Mouse (Mus musculus): ENCODE measurements around the gene Slc38a9. TPM values are rescaled to one million over a fixed set of nuclear protein-coding genes. Genes with fewer than 3 reads are reported as not detected.
A peak's percentile ranks its signal among the peaks of the same experiment; 100 is the strongest.

Gene Slc38a9
- polyA plus RNA-seq, 1 experiment from 2014 or later, result 26.1 TPM

DNA sequence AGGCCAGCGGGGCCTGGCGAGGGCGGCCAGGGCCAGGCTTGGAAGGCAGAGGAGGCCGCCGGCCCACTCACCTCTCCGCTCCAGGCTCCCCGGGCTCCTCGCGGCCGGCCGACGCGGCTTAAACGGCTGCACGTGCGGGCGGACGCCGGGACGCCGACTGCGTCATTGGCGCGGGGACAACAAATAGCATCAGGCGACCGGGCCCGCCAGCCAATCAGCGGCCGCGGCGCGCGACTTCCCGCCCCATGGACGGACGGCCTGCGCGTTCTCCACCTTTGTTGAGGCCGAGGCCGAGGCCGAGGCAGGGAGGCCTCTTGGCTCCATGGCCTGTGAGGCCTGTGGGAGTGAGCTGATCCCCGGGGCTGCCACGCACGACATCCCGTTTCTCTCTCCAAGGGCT, 8.3 kb upstream of the Slc38a9 start, which contains the start of gene Ddx4:
Gene Ddx4 (minus strand): TSS at position 271 of the 400 bp plus-strand sequence.
- Histone ChIP-seq H3K4me3 (no peak within 1 kb of the TSS), H3K27me3 (no peaks in the 10 kb centered on the region), H3K4me1 (replicated peaks) (no peaks in the 10 kb centered on the region), H3K9ac (no peak within 1 kb of the TSS), H3K9me3 (peaks cover 16% of the 10 kb centered on the region), H3K36me3 (no peaks in the 10 kb centered on the region), H3K27ac (replicated peaks) (no peak within 1 kb of the TSS), H3K4me2 (no peak within 1 kb of the TSS)
- ATAC-seq (ENCODE audit: low read depth), result no peak
- 73% methylated on average over 45 of the region's 45 CpGs for WGBS

DNA sequence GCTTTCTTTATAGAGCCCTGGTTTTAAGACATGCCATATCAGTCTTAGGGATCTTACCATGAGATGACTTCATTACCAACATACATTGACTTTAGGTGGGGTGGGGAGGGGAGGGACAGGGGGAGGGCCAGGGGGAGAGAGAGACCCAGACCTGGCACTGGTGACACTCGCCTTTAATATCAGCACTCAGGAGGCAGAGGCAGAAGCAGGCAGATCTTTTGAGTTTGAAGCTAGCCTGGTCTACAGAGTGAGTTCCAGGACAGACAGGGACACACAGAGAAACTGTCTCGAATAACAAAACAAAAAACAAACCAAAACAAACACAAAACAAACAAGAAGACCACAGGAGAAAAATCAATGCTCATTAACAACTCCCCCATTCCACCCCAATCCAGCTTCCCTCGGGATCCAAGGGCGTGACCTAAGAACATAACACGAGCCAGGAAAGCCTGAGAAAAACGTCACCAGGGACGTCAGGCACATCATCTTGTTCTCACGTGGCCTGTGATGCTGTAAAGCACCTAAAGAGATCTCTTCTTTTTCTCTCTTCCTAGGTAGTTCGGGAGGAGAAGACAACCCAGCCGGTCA, 471 bp upstream of the Slc38a9 start:
- Histone ChIP-seq H3K4me1 (replicated peaks) (peaks cover 8% of the 10 kb centered on the region), H3K4me3 (peak overlapping the region; percentile 69), H3K9ac (peak overlapping the region; percentile 67), H3K4me2 (peak overlapping the region; percentile 76), H3K9me3 (no peaks in the 10 kb centered on the region), H3K36me3 (no peaks in the 10 kb centered on the region), H3K27ac (replicated peaks) (no peak overlapping the region), H3K27me3 (no peaks in the 10 kb centered on the region)
- peak; percentile 48 for ATAC-seq (ENCODE audit: low read depth)
- WGBS, result 4% methylated on average over 10 of the region's 10 CpGs

DNA sequence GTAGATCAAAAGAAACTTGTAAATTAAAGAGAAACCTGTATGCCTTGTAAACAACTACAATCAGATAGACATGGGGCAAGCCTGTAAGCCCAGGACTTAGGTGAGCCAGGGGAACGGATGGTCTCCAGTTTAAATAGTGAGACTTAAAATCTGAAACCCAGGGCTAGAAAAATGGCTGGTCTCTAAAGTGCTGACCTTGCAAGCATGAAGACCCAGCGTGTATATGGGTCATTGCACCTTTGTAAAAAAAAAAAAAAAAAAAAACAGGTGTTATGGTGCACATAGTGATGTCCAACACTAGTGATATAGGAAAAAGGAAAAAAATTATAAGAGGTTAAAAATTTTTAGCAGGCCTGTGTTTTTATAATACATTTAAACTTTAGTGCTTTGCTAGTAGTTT, 1.1 kb downstream of the Slc38a9 start:
- peaks cover 8% of the 10 kb centered on the region for H3K4me1 ChIP-seq (replicated peaks)
- H3K27ac ChIP-seq (replicated peaks), result no peak overlapping the region
- no peaks in the 10 kb centered on the region for H3K9me3 ChIP-seq
- WGBS, result 77% methylated on average over 2 of the region's 2 CpGs
- H3K36me3 ChIP-seq, result no peaks in the 10 kb centered on the region
- peak overlapping the region; percentile 76 for H3K4me2 ChIP-seq
- ATAC-seq (ENCODE audit: low read depth), result no peak
- H3K9ac ChIP-seq, result no peak overlapping the region
- peak overlapping the region; percentile 69; the same call in 1 of the 2 replicates for H3K4me3 ChIP-seq
- no peaks in the 10 kb centered on the region for H3K27me3 ChIP-seq

- 85% methylated on average over 10 of the region's 10 CpGs for WGBS
- no peak overlapping the region for H3K4me2 ChIP-seq
- H3K9me3 ChIP-seq, result no peaks in the 10 kb centered on the region
- no peak overlapping the region for H3K9ac ChIP-seq
- no peaks in the 10 kb centered on the region for H3K27me3 ChIP-seq
- peaks cover 3% of the 10 kb centered on the region for H3K4me1 ChIP-seq (replicated peaks)
- ATAC-seq (ENCODE audit: low read depth), result no peak
- no peak overlapping the region for H3K27ac ChIP-seq (replicated peaks)
- no peak overlapping the region for H3K4me3 ChIP-seq
- H3K36me3 ChIP-seq, result peaks cover 20% of the 10 kb centered on the region
Measured at GRCm38 (mm10) chr13:112666433-112667024, 6.0 kb downstream of the Slc38a9 start.

GRCm38 (mm10) chr13:112667215-112667614, 6.7 kb downstream of the Slc38a9 start:
- Histone ChIP-seq H3K4me3 (no peak overlapping the region), H3K4me2 (no peak overlapping the region), H3K9ac (no peak overlapping the region), H3K27ac (replicated peaks) (no peak overlapping the region), H3K9me3 (no peaks in the 10 kb centered on the region), H3K4me1 (replicated peaks) (no peaks in the 10 kb centered on the region), H3K36me3 (peaks cover 27% of the 10 kb centered on the region), H3K27me3 (no peaks in the 10 kb centered on the region)
- 87% methylated on average over 9 of the region's 9 CpGs for WGBS
- no peak for ATAC-seq (ENCODE audit: low read depth)

- Histone ChIP-seq H3K4me3 (no peak overlapping the region), H3K27ac (replicated peaks) (no peak overlapping the region), H3K27me3 (no peaks in the 10 kb centered on the region), H3K36me3 (peaks cover 34% of the 10 kb centered on the region), H3K4me1 (replicated peaks) (no peaks in the 10 kb centered on the region), H3K9ac (no peak overlapping the region), H3K4me2 (no peak overlapping the region), H3K9me3 (no peaks in the 10 kb centered on the region)
- WGBS, result 78% methylated on average over 13 of the region's 13 CpGs
- ATAC-seq (ENCODE audit: low read depth), result no peak; the same call in 1 of the 2 replicates
Measured at GRCm38 (mm10) chr13:112671708-112672107, 11.2 kb downstream of the Slc38a9 start.

GRCm38 (mm10) chr13:112672797-112673196, 12.2 kb downstream of the Slc38a9 start:
- WGBS, result 85% methylated on average over 6 of the region's 6 CpGs
- Histone ChIP-seq H3K9me3 (no peaks in the 10 kb centered on the region), H3K27me3 (no peaks in the 10 kb centered on the region), H3K4me2 (no peak overlapping the region), H3K9ac (no peak overlapping the region), H3K4me1 (replicated peaks) (no peaks in the 10 kb centered on the region), H3K27ac (replicated peaks) (no peak overlapping the region), H3K36me3 (peaks cover 39% of the 10 kb centered on the region), H3K4me3 (no peak overlapping the region)
- no peak for ATAC-seq (ENCODE audit: low read depth)

GRCm38 (mm10) chr13:112673899-112674447, 13.4 kb downstream of the Slc38a9 start:
- no peak overlapping the region for H3K27ac ChIP-seq (replicated peaks)
- no peaks in the 10 kb centered on the region for H3K4me1 ChIP-seq (replicated peaks)
- ATAC-seq (ENCODE audit: low read depth), result peak; percentile 78
- peaks cover 50% of the 10 kb centered on the region for H3K36me3 ChIP-seq
- no peaks in the 10 kb centered on the region for H3K27me3 ChIP-seq
- H3K4me3 ChIP-seq, result no peak overlapping the region
- H3K9ac ChIP-seq, result no peak overlapping the region
- no peaks in the 10 kb centered on the region for H3K9me3 ChIP-seq
- no peak overlapping the region for H3K4me2 ChIP-seq
- 12% methylated on average over 9 of the region's 9 CpGs for WGBS

- H3K9me3 ChIP-seq, result no peaks in the 10 kb centered on the region
- no peaks in the 10 kb centered on the region for H3K27me3 ChIP-seq
- H3K36me3 ChIP-seq, result peaks cover 24% of the 10 kb centered on the region
- no peak overlapping the region for H3K4me2 ChIP-seq
- H3K9ac ChIP-seq, result no peak overlapping the region
- 89% methylated on average over 4 of the region's 4 CpGs for WGBS
- no peak overlapping the region for H3K4me3 ChIP-seq
- no peaks in the 10 kb centered on the region for H3K4me1 ChIP-seq (replicated peaks)
- no peak overlapping the region for H3K27ac ChIP-seq (replicated peaks)
- no peak for ATAC-seq (ENCODE audit: low read depth)
Measured at GRCm38 (mm10) chr13:112678154-112678553, 17.6 kb downstream of the Slc38a9 start.

DNA sequence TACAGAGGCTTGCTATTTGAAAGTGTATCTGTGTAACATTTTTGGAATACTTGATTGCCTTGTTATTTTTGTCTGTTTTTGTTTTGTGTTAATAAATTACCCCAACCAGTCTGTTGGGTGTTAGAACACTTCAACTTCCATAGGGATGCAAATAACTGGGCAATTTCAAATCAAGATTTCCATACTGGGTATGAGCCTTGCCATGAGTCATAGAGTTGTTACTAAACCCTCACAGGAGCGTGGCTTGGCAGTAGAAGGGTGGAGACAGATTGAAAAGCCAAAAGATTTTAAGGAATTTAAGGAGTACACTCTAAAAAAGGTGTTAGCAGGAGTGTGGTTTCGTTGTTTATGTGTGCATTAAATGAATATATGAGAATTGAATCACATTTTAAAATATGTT, 22.8 kb downstream of the Slc38a9 start:
- H3K27ac ChIP-seq (replicated peaks), result no peak overlapping the region
- H3K4me3 ChIP-seq, result no peak overlapping the region
- H3K36me3 ChIP-seq, result peaks cover 24% of the 10 kb centered on the region
- H3K9me3 ChIP-seq, result no peaks in the 10 kb centered on the region
- H3K27me3 ChIP-seq, result no peaks in the 10 kb centered on the region
- H3K4me2 ChIP-seq, result no peak overlapping the region
- no peaks in the 10 kb centered on the region for H3K4me1 ChIP-seq (replicated peaks)
- 81% methylated on average over 2 of the region's 2 CpGs for WGBS
- H3K9ac ChIP-seq, result no peak overlapping the region
- no peak for ATAC-seq (ENCODE audit: low read depth)

DNA sequence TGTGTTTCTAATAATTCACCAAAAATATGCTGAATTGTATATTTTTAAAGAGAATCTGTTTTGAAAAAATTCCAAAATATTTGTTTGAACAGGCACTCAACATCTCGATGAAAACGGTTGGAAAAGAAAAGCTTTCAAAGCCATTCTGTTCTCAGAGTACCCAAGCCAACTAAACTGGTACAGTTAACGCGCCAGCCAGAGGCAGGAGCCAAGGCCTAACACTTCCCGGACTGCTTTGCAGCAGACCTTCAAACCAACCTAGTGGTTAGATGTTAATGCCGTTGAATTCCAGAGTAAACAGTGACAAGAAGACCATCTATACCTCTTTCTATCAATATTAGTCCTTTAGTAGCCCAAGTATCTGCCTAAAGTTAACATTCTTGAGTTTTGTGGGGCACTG, 23.4 kb downstream of the Slc38a9 start:
- peaks cover 18% of the 10 kb centered on the region for H3K36me3 ChIP-seq
- no peak overlapping the region for H3K27ac ChIP-seq (replicated peaks)
- H3K27me3 ChIP-seq, result no peaks in the 10 kb centered on the region
- no peak overlapping the region for H3K4me2 ChIP-seq
- WGBS, result 86% methylated on average over 6 of the region's 6 CpGs
- ATAC-seq (ENCODE audit: low read depth), result no peak
- no peaks in the 10 kb centered on the region for H3K9me3 ChIP-seq
- no peak overlapping the region for H3K9ac ChIP-seq
- H3K4me3 ChIP-seq, result no peak overlapping the region
- no peaks in the 10 kb centered on the region for H3K4me1 ChIP-seq (replicated peaks)

GRCm38 (mm10) chr13:112686155-112686554, 25.6 kb downstream of the Slc38a9 start:
- Histone ChIP-seq H3K9me3 (no peaks in the 10 kb centered on the region), H3K4me3 (no peak overlapping the region), H3K9ac (no peak overlapping the region), H3K36me3 (peaks cover 20% of the 10 kb centered on the region), H3K27ac (replicated peaks) (no peak overlapping the region), H3K4me2 (no peak overlapping the region), H3K4me1 (replicated peaks) (no peaks in the 10 kb centered on the region), H3K27me3 (no peaks in the 10 kb centered on the region)
- WGBS, result 92% methylated on average over 2 of the region's 2 CpGs
- ATAC-seq (ENCODE audit: low read depth), result no peak

All from neural tube, embryonic 13.5 days (tissue).